Mouse (Mus musculus): Measurements from ENCODE around the gene 9930022D16Rik. TPM values are rescaled to one million over a fixed set of nuclear protein-coding genes. Genes with fewer than 3 reads are reported as not detected.

The 9930022D16Rik gene
- not detected in 2 replicates for polyA plus RNA-seq (2016; fragmentation: Nextera tagmentation; extraction: Ambion mirVana)

- Histone ChIP-seq H3K36me3 (no peaks in the 10 kb centered on the region), H3K9me3 (no peaks in the 10 kb centered on the region), H3K27ac (no peak within 1 kb of the TSS), H3K4me2 (replicated peaks) (no peak within 1 kb of the TSS), H3K4me1 (no peaks in the 10 kb centered on the region), H3K27me3 (replicated peaks) (no peaks in the 10 kb centered on the region), H3K4me3 (no peak within 1 kb of the TSS), H3K9ac (no peak within 1 kb of the TSS)
- 82% methylated on average over 6 of the region's 6 CpGs for WGBS
- ATAC-seq (ENCODE audit: low FRiP score, low read depth): no peak
Measured at GRCm38 (mm10) chr11:109413617-109414016, at the start of gene 9930022D16Rik. Gene 9930022D16Rik, plus strand, starts transcription at chr11:109413917.

- Histone ChIP-seq H3K9ac (no peak overlapping the region), H3K4me2 (replicated peaks) (peak overlapping the region; percentile 86), H3K4me1 (peaks cover 37% of the 10 kb centered on the region), H3K4me3 (0 out of 2 replicates have a peak overlapping the region, but pooled peaks have one; percentile 0), H3K27ac (no peak overlapping the region), H3K36me3 (peaks cover 14% of the 10 kb centered on the region), H3K9me3 (no peaks in the 10 kb centered on the region), H3K27me3 (replicated peaks) (no peaks in the 10 kb centered on the region)
- 70% methylated on average over 2 of the region's 2 CpGs for WGBS
- no peak for ATAC-seq (ENCODE audit: low FRiP score, low read depth)
Measured at GRCm38 (mm10) chr11:109364337-109364736, 49.4 kb upstream of the 9930022D16Rik start.

GRCm38 (mm10) chr11:109364881-109365280 is 48.8 kb upstream of the 9930022D16Rik start:
- Histone ChIP-seq H3K4me3 (no peak overlapping the region), H3K9ac (no peak overlapping the region), H3K4me2 (replicated peaks) (peak overlapping the region; percentile 86), H3K4me1 (peaks cover 37% of the 10 kb centered on the region), H3K36me3 (peaks cover 14% of the 10 kb centered on the region), H3K27ac (no peak overlapping the region), H3K9me3 (no peaks in the 10 kb centered on the region), H3K27me3 (replicated peaks) (no peaks in the 10 kb centered on the region)
- no peak for ATAC-seq (ENCODE audit: low FRiP score, low read depth)
- WGBS: 85% methylated on average over 10 of the region's 10 CpGs

GRCm38 (mm10) chr11:109365818-109366217 is 47.9 kb upstream of the 9930022D16Rik start:
- Histone ChIP-seq H3K4me3 (no peak overlapping the region), H3K27me3 (replicated peaks) (no peaks in the 10 kb centered on the region), H3K27ac (no peak overlapping the region), H3K9ac (no peak overlapping the region), H3K4me2 (replicated peaks) (no peak overlapping the region), H3K36me3 (peaks cover 14% of the 10 kb centered on the region), H3K4me1 (peaks cover 29% of the 10 kb centered on the region), H3K9me3 (no peaks in the 10 kb centered on the region)
- WGBS: 93% methylated on average over 5 of the region's 5 CpGs
- no peak for ATAC-seq (ENCODE audit: low FRiP score, low read depth)

GRCm38 (mm10) chr11:109366802-109367579 is 46.7 kb upstream of the 9930022D16Rik start:
- no peak overlapping the region for H3K4me2 ChIP-seq (replicated peaks)
- H3K9me3 ChIP-seq: no peaks in the 10 kb centered on the region
- H3K27ac ChIP-seq: no peak overlapping the region
- H3K4me1 ChIP-seq: peaks cover 26% of the 10 kb centered on the region
- H3K9ac ChIP-seq: no peak overlapping the region
- ATAC-seq (ENCODE audit: low FRiP score, low read depth): no peak
- H3K36me3 ChIP-seq: peaks cover 14% of the 10 kb centered on the region
- 87% methylated on average over 15 of the region's 15 CpGs for WGBS
- H3K4me3 ChIP-seq: no peak overlapping the region
- H3K27me3 ChIP-seq (replicated peaks): no peaks in the 10 kb centered on the region

- Histone ChIP-seq H3K27ac (no peak overlapping the region), H3K9me3 (no peaks in the 10 kb centered on the region), H3K27me3 (replicated peaks) (no peaks in the 10 kb centered on the region), H3K4me1 (peaks cover 25% of the 10 kb centered on the region), H3K4me3 (no peak overlapping the region), H3K9ac (no peak overlapping the region), H3K36me3 (peaks cover 22% of the 10 kb centered on the region), H3K4me2 (replicated peaks) (no peak overlapping the region)
- ATAC-seq (ENCODE audit: low FRiP score, low read depth): no peak
- 93% methylated on average over 3 of the region's 3 CpGs for WGBS
Measured at GRCm38 (mm10) chr11:109369026-109369637, 44.6 kb upstream of the 9930022D16Rik start.

- ATAC-seq (ENCODE audit: low FRiP score, low read depth): no peak
- peaks cover 17% of the 10 kb centered on the region; the same call in 1 of the 2 replicates for H3K4me1 ChIP-seq
- no peak overlapping the region for H3K4me3 ChIP-seq
- no peak overlapping the region for H3K9ac ChIP-seq
- H3K36me3 ChIP-seq: peaks cover 9% of the 10 kb centered on the region; the same call in 1 of the 2 replicates
- no peak overlapping the region for H3K4me2 ChIP-seq (replicated peaks)
- no peak overlapping the region for H3K27ac ChIP-seq
- no peaks in the 10 kb centered on the region for H3K27me3 ChIP-seq (replicated peaks)
- no peaks in the 10 kb centered on the region for H3K9me3 ChIP-seq
- WGBS: 78% methylated on average over 7 of the region's 7 CpGs
Measured at GRCm38 (mm10) chr11:109375412-109375811, 38.3 kb upstream of the 9930022D16Rik start.

- Histone ChIP-seq H3K4me3 (no peak overlapping the region), H3K27me3 (replicated peaks) (no peaks in the 10 kb centered on the region), H3K36me3 (peaks cover 9% of the 10 kb centered on the region; the same call in 1 of the 2 replicates), H3K4me1 (peaks cover 17% of the 10 kb centered on the region; the same call in 1 of the 2 replicates), H3K9me3 (no peaks in the 10 kb centered on the region), H3K4me2 (replicated peaks) (no peak overlapping the region), H3K27ac (no peak overlapping the region), H3K9ac (no peak overlapping the region)
- ATAC-seq (ENCODE audit: low FRiP score, low read depth): no peak
- 67% methylated on average over 7 of the region's 7 CpGs for WGBS
Measured at GRCm38 (mm10) chr11:109376484-109377143, 37.1 kb upstream of the 9930022D16Rik start.

GRCm38 (mm10) chr11:109377477-109377876 is 36.2 kb upstream of the 9930022D16Rik start:
- H3K4me3 ChIP-seq: no peak overlapping the region
- peaks cover 17% of the 10 kb centered on the region; the same call in 1 of the 2 replicates for H3K4me1 ChIP-seq
- no peaks in the 10 kb centered on the region for H3K9me3 ChIP-seq
- no peaks in the 10 kb centered on the region for H3K27me3 ChIP-seq (replicated peaks)
- peaks cover 9% of the 10 kb centered on the region; the same call in 1 of the 2 replicates for H3K36me3 ChIP-seq
- WGBS: 48% methylated on average over 10 of the region's 10 CpGs
- ATAC-seq (ENCODE audit: low FRiP score, low read depth): no peak
- H3K27ac ChIP-seq: no peak overlapping the region
- H3K9ac ChIP-seq: no peak overlapping the region
- no peak overlapping the region for H3K4me2 ChIP-seq (replicated peaks)

- no peak overlapping the region for H3K4me2 ChIP-seq (replicated peaks)
- H3K27ac ChIP-seq: no peak overlapping the region
- peaks cover 9% of the 10 kb centered on the region; the same call in 1 of the 2 replicates for H3K36me3 ChIP-seq
- H3K9ac ChIP-seq: no peak overlapping the region
- no peaks in the 10 kb centered on the region for H3K9me3 ChIP-seq
- H3K4me1 ChIP-seq: peaks cover 17% of the 10 kb centered on the region; the same call in 1 of the 2 replicates
- 78% methylated on average over 7 of the region's 7 CpGs for WGBS
- no peaks in the 10 kb centered on the region for H3K27me3 ChIP-seq (replicated peaks)
- no peak for ATAC-seq (ENCODE audit: low FRiP score, low read depth)
- H3K4me3 ChIP-seq: no peak overlapping the region
Measured at GRCm38 (mm10) chr11:109378051-109378450, 35.7 kb upstream of the 9930022D16Rik start.

- H3K9me3 ChIP-seq: no peaks in the 10 kb centered on the region
Measured at GRCm38 (mm10) chr11:109380662-109381061, 33.1 kb upstream of the 9930022D16Rik start.

GRCm38 (mm10) chr11:109385296-109385695 is 28.4 kb upstream of the 9930022D16Rik start:
- Histone ChIP-seq H3K9me3 (no peaks in the 10 kb centered on the region), H3K9ac (no peak overlapping the region), H3K4me1 (no peaks in the 10 kb centered on the region), H3K27ac (no peak overlapping the region), H3K4me3 (no peak overlapping the region), H3K27me3 (replicated peaks) (no peaks in the 10 kb centered on the region), H3K36me3 (0 out of 2 replicates have a peak, but pooled peaks cover 2% of the 10 kb centered on the region), H3K4me2 (replicated peaks) (no peak overlapping the region)
- WGBS: 95% methylated on average over 8 of the region's 8 CpGs
- no peak for ATAC-seq (ENCODE audit: low FRiP score, low read depth)

More at GRCm38 (mm10) chr11:109380662-109381061, 33.1 kb upstream of the 9930022D16Rik start:
- H3K9ac ChIP-seq: no peak overlapping the region
- ATAC-seq (ENCODE audit: low FRiP score, low read depth): no peak
- peaks cover 17% of the 10 kb centered on the region; the same call in 1 of the 2 replicates for H3K4me1 ChIP-seq
- H3K27me3 ChIP-seq (replicated peaks): no peaks in the 10 kb centered on the region
- H3K36me3 ChIP-seq: no peaks in the 10 kb centered on the region
- 88% methylated on average over 5 of the region's 5 CpGs for WGBS
- no peak overlapping the region for H3K27ac ChIP-seq
- H3K4me2 ChIP-seq (replicated peaks): no peak overlapping the region
- H3K4me3 ChIP-seq: no peak overlapping the region
